Mouse (Mus musculus): Measurements from ENCODE around the gene Fibp.

- TF ChIP-seq CTCF (IDR thresholded peaks at IDR 0.05; ENCODE audit: borderline replicate concordance, insufficient read depth, low read length): no peak
- TF ChIP-seq POLR2A (IDR thresholded peaks at IDR 0.05; ENCODE audit: low read depth, low read length): no peak
These were observed 48.5 kb upstream of the Fibp start for GRCm38 (mm10) chr19:5411961-5412360.
